Mouse (Mus musculus): ENCODE results near the gene Smagp. TPM values are rescaled to one million over a fixed set of nuclear protein-coding genes. Genes with fewer than 3 reads are reported as not detected.
A peak's percentile ranks its signal among the peaks of the same experiment; 100 is the strongest.

Smagp gene
- polyA plus RNA-seq, 1 experiment from 2014 or later = 3.6 TPM

- Histone ChIP-seq H3K9me3 (ENCODE audit: control insufficient read depth, low read length) (no peaks in the 10 kb centered on the region), H3K4me2 (ENCODE audit: low read length) (peak within 1 kb of the TSS; percentile 79), H3K27me3 (ENCODE audit: control insufficient read depth, insufficient read depth, low read length) (no peaks in the 10 kb centered on the region), H3K9ac (replicated peaks; ENCODE audit: low read length) (peak within 1 kb of the TSS; percentile 99), H3K4me3 (replicated peaks; ENCODE audit: low read depth, low read length) (peak within 1 kb of the TSS; percentile 82), H3K27ac (replicated peaks; ENCODE audit: low read depth, low read length) (peak within 1 kb of the TSS; percentile 91), H3K4me1 (ENCODE audit: control insufficient read depth, insufficient read depth, low read length) (peaks cover 17% of the 10 kb centered on the region), H3K36me3 (ENCODE audit: control insufficient read depth, insufficient read depth, low read length) (no peaks in the 10 kb centered on the region)
- under 1% methylated on average over 70 of the region's 76 CpGs for WGBS
- ATAC-seq (ENCODE audit: low FRiP score, low TSS enrichment) = peak; percentile 78
- DNase-seq = peak; percentile 72
Measured at GRCm38 (mm10) chr15:100599276-100600046, 37.3 kb downstream of the Smagp start, which contains the start of gene Pou6f1. Gene Pou6f1, minus strand, starts transcription at chr15:100599984.

DNA sequence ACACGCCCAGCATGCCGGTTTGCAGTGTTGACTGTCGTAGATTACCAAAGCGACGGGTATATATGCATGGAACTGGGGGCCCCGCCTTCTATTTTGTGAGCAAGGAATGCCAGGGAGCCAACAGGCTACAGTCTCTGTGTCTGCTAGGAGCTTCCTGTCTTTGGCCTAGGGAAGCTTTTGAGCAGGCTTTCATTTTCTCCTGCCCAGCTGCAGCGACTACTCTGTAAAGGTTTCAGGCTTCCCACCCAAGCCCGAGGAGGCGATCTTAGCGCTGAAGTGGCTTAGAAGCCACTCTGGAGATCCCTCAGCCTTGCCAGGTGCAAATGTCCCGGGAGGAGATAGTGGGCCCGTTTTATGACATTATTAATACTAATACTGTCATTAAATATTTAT lies 37.9 kb downstream of the Smagp start:
- ATAC-seq (ENCODE audit: low FRiP score, low TSS enrichment) = peak; percentile 10; the same call in 1 of the 2 replicates
- Histone ChIP-seq H3K27ac (replicated peaks; ENCODE audit: low read depth, low read length) (peak overlapping the region; percentile 91), H3K9ac (replicated peaks; ENCODE audit: low read length) (peak overlapping the region; percentile 99), H3K9me3 (ENCODE audit: control insufficient read depth, low read length) (no peaks in the 10 kb centered on the region), H3K4me3 (replicated peaks; ENCODE audit: low read depth, low read length) (peak overlapping the region; percentile 82), H3K4me2 (ENCODE audit: low read length) (peak overlapping the region; percentile 79), H3K36me3 (ENCODE audit: control insufficient read depth, insufficient read depth, low read length) (0 out of 2 replicates have a peak, but pooled peaks cover 3% of the 10 kb centered on the region), H3K4me1 (ENCODE audit: control insufficient read depth, insufficient read depth, low read length) (peaks cover 16% of the 10 kb centered on the region), H3K27me3 (ENCODE audit: control insufficient read depth, insufficient read depth, low read length) (no peaks in the 10 kb centered on the region)
- WGBS = under 1% methylated on average over 12 of the region's 12 CpGs
- DNase-seq = peak; percentile 79

DNA sequence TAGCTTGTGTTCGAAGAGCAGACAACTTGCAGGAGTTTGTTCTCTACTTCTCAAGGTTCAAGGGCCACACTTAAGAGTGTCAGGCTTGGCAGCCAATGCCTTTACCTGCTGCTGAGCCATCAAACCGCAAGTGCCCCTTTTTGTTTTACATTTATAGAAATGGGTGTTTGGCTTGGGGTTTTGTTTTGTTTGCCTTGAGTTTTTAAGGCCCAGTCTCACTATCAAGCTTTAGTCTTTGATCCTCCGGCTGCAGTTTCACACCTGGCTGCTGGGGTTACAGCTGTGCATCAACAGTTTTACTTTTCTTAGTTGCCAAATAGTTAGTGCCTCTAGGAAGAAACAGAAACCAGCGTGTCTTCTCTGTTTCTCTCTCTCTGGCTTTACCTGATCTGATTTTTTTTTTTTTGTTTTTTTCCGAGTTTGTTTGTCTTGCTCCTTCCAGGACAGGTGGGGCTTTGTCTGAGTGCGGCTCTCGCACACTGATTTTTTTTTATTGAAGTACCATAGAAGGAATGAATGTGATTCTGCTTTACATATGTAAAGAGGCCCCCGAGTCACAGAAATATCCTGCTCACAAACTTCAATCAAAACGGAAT lies 38.4 kb downstream of the Smagp start:
- Histone ChIP-seq H3K27me3 (ENCODE audit: control insufficient read depth, insufficient read depth, low read length) (no peaks in the 10 kb centered on the region), H3K9me3 (ENCODE audit: control insufficient read depth, low read length) (no peaks in the 10 kb centered on the region), H3K4me2 (ENCODE audit: low read length) (peak overlapping the region; percentile 79), H3K4me1 (ENCODE audit: control insufficient read depth, insufficient read depth, low read length) (peaks cover 16% of the 10 kb centered on the region), H3K9ac (replicated peaks; ENCODE audit: low read length) (peak overlapping the region; percentile 99), H3K27ac (replicated peaks; ENCODE audit: low read depth, low read length) (peak overlapping the region; percentile 91), H3K36me3 (ENCODE audit: control insufficient read depth, insufficient read depth, low read length) (0 out of 2 replicates have a peak, but pooled peaks cover 3% of the 10 kb centered on the region), H3K4me3 (replicated peaks; ENCODE audit: low read depth, low read length) (peak overlapping the region; percentile 82)
- WGBS = 30% methylated on average over 9 of the region's 9 CpGs
- DNase-seq (peak; percentile 4), ATAC-seq (ENCODE audit: low FRiP score, low TSS enrichment) (no peak)

- H3K9me3 ChIP-seq (ENCODE audit: control insufficient read depth, low read length) = no peaks in the 10 kb centered on the region
- H3K36me3 ChIP-seq (ENCODE audit: control insufficient read depth, insufficient read depth, low read length) = peaks cover 43% of the 10 kb centered on the region
- no peak overlapping the region for H3K4me3 ChIP-seq (replicated peaks; ENCODE audit: low read depth, low read length)
- H3K27ac ChIP-seq (replicated peaks; ENCODE audit: low read depth, low read length) = no peak overlapping the region
- H3K4me2 ChIP-seq (ENCODE audit: low read length) = no peak overlapping the region
- H3K27me3 ChIP-seq (ENCODE audit: control insufficient read depth, insufficient read depth, low read length) = no peaks in the 10 kb centered on the region
- no peaks in the 10 kb centered on the region for H3K4me1 ChIP-seq (ENCODE audit: control insufficient read depth, insufficient read depth, low read length)
- ATAC-seq (ENCODE audit: low FRiP score, low TSS enrichment) (no peak), DNase-seq (no peak)
- H3K9ac ChIP-seq (replicated peaks; ENCODE audit: low read length) = no peak overlapping the region
- 92% methylated on average over 6 of the region's 6 CpGs for WGBS
Measured at GRCm38 (mm10) chr15:100592817-100593216, 43.9 kb downstream of the Smagp start.

GRCm38 (mm10) chr15:100590436-100590835 lies 46.3 kb downstream of the Smagp start:
- WGBS = 82% methylated on average over 8 of the region's 8 CpGs
- peaks cover 66% of the 10 kb centered on the region for H3K36me3 ChIP-seq (ENCODE audit: control insufficient read depth, insufficient read depth, low read length)
- no peaks in the 10 kb centered on the region for H3K9me3 ChIP-seq (ENCODE audit: control insufficient read depth, low read length)
- H3K4me2 ChIP-seq (ENCODE audit: low read length) = no peak overlapping the region
- no peaks in the 10 kb centered on the region for H3K27me3 ChIP-seq (ENCODE audit: control insufficient read depth, insufficient read depth, low read length)
- H3K27ac ChIP-seq (replicated peaks; ENCODE audit: low read depth, low read length) = no peak overlapping the region
- ATAC-seq (ENCODE audit: low FRiP score, low TSS enrichment) = no peak
- no peaks in the 10 kb centered on the region for H3K4me1 ChIP-seq (ENCODE audit: control insufficient read depth, insufficient read depth, low read length)
- H3K9ac ChIP-seq (replicated peaks; ENCODE audit: low read length) = no peak overlapping the region
- H3K4me3 ChIP-seq (replicated peaks; ENCODE audit: low read depth, low read length) = no peak overlapping the region
- DNase-seq = no peak

GRCm38 (mm10) chr15:100588297-100588696 lies 48.4 kb downstream of the Smagp start:
- no peaks in the 10 kb centered on the region for H3K9me3 ChIP-seq (ENCODE audit: control insufficient read depth, low read length)
- no peak overlapping the region for H3K4me2 ChIP-seq (ENCODE audit: low read length)
- 87% methylated on average over 6 of the region's 6 CpGs for WGBS
- no peak overlapping the region for H3K9ac ChIP-seq (replicated peaks; ENCODE audit: low read length)
- H3K27me3 ChIP-seq (ENCODE audit: control insufficient read depth, insufficient read depth, low read length) = no peaks in the 10 kb centered on the region
- DNase-seq = no peak
- H3K4me1 ChIP-seq (ENCODE audit: control insufficient read depth, insufficient read depth, low read length) = no peaks in the 10 kb centered on the region
- peaks cover 75% of the 10 kb centered on the region for H3K36me3 ChIP-seq (ENCODE audit: control insufficient read depth, insufficient read depth, low read length)
- H3K4me3 ChIP-seq (replicated peaks; ENCODE audit: low read depth, low read length) = no peak overlapping the region
- no peak for ATAC-seq (ENCODE audit: low FRiP score, low TSS enrichment)
- H3K27ac ChIP-seq (replicated peaks; ENCODE audit: low read depth, low read length) = no peak overlapping the region

DNA sequence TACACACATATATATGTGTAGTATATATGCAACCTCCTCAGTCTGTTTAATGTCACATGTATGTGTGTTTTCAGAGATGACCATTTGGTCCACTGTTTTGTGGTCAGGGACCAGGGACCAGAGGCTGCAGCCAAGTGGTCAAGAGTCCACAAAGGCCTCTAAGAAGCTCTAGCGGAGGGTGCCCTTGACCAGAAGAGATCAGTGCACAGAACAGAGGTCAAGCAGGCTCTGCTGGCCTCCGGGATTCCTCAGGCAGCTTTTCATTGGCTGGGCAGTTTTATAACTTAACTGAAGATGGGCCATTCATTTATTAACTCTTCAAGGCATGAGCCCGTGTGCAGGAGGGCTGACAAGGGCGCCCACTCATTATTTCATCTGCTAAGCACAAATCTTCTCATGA lies 49.6 kb downstream of the Smagp start:
- Histone ChIP-seq H3K9me3 (ENCODE audit: control insufficient read depth, low read length) (no peaks in the 10 kb centered on the region), H3K36me3 (ENCODE audit: control insufficient read depth, insufficient read depth, low read length) (peaks cover 81% of the 10 kb centered on the region), H3K9ac (replicated peaks; ENCODE audit: low read length) (no peak overlapping the region), H3K27ac (replicated peaks; ENCODE audit: low read depth, low read length) (no peak overlapping the region), H3K4me2 (ENCODE audit: low read length) (no peak overlapping the region), H3K4me3 (replicated peaks; ENCODE audit: low read depth, low read length) (no peak overlapping the region), H3K4me1 (ENCODE audit: control insufficient read depth, insufficient read depth, low read length) (no peaks in the 10 kb centered on the region), H3K27me3 (ENCODE audit: control insufficient read depth, insufficient read depth, low read length) (no peaks in the 10 kb centered on the region)
- DNase-seq = no peak
- no peak for ATAC-seq (ENCODE audit: low FRiP score, low TSS enrichment)
- WGBS = 87% methylated on average over 4 of the region's 4 CpGs

DNA sequence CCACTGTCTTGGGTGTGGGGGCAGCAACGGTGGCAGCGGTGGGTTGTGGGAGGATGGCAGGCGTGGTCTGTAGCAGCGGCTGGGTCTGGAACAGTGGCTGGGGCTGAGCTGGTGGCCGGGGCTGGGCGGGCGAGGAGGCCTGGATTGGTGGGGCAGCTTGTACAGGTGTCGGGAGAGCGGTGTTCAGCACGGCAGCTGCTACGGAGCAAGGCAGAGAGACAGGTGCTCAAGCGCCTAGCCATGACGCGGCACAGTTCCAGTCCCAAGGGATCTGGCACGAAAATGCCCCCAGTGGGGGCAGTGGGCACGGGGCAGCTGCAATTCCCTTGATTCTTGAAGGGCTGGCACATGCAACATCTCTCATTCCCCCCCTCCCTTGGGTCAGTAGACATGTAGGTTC lies 50.8 kb downstream of the Smagp start:
- WGBS = 95% methylated on average over 16 of the region's 16 CpGs
- Histone ChIP-seq H3K9me3 (ENCODE audit: control insufficient read depth, low read length) (no peaks in the 10 kb centered on the region), H3K36me3 (ENCODE audit: control insufficient read depth, insufficient read depth, low read length) (peaks cover 85% of the 10 kb centered on the region), H3K27me3 (ENCODE audit: control insufficient read depth, insufficient read depth, low read length) (no peaks in the 10 kb centered on the region), H3K4me1 (ENCODE audit: control insufficient read depth, insufficient read depth, low read length) (no peaks in the 10 kb centered on the region), H3K4me2 (ENCODE audit: low read length) (no peak overlapping the region), H3K27ac (replicated peaks; ENCODE audit: low read depth, low read length) (no peak overlapping the region), H3K4me3 (replicated peaks; ENCODE audit: low read depth, low read length) (no peak overlapping the region), H3K9ac (replicated peaks; ENCODE audit: low read length) (no peak overlapping the region)
- DNase-seq (no peak), ATAC-seq (ENCODE audit: low FRiP score, low TSS enrichment) (no peak)

DNA sequence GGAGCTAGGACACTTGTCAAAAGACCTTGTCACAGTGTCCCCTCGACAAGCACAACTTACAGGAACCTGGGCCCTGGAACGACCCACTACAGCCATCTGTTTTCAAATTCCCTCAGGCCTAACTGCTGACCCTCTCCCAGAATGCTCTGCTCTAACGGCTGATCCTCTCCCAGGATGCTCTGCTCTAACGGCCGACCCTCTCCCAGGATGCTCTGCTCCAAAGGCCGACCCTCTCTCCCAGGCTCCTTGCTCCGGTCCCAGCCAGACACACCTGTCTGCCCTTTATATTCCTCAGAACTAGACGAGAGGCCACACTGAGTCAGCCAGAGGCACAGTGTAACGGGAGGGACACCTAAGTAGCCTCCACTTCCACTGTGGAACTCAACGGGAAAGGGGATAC lies 56.6 kb downstream of the Smagp start:
- ATAC-seq (ENCODE audit: low FRiP score, low TSS enrichment) = no peak
- no peak overlapping the region for H3K4me3 ChIP-seq (replicated peaks; ENCODE audit: low read depth, low read length)
- no peak overlapping the region for H3K9ac ChIP-seq (replicated peaks; ENCODE audit: low read length)
- H3K9me3 ChIP-seq (ENCODE audit: control insufficient read depth, low read length) = no peaks in the 10 kb centered on the region
- WGBS = 93% methylated on average over 10 of the region's 10 CpGs
- no peaks in the 10 kb centered on the region for H3K27me3 ChIP-seq (ENCODE audit: control insufficient read depth, insufficient read depth, low read length)
- H3K4me2 ChIP-seq (ENCODE audit: low read length) = no peak overlapping the region
- H3K27ac ChIP-seq (replicated peaks; ENCODE audit: low read depth, low read length) = no peak overlapping the region
- peaks cover 79% of the 10 kb centered on the region for H3K36me3 ChIP-seq (ENCODE audit: control insufficient read depth, insufficient read depth, low read length)
- no peak for DNase-seq
- no peaks in the 10 kb centered on the region for H3K4me1 ChIP-seq (ENCODE audit: control insufficient read depth, insufficient read depth, low read length)

Measured in midbrain, embryonic 14.5 days (tissue).